In the genomic region with DNA sequence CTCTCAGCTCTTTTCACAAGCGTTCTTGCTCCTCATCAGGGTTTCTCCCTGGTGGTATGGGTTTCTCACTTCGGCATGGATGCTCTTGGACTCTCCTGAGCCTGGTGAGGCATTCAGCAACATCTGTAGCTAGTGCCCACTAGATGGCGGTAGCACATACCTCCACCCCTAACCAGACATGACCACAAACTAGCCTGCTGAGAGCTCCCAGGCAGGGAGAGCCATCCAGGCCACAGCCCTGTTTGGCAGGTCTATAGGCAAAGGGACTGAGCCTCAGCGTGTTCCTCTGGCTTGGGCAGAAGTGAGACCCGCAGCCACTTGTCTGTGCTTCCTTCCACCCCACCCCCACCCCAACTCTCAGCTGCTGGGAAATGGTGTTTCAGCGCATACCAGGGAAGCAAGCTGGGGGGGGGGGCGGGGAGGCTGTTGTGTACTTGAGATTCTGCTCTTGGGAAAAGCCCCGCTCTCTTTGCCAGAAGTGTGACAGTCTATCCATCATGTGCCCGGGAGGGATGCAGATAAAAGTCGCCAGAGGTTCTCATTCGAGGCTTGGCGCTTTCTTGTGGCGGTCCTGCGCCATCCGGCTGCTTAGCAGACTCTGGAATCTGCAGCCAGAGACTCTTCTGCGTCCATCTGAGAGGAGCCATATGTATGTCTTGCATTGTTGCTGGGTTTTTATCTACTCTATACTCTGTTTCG, we compare ENCODE assay signal across 9 mouse cellular contexts.
DNase-seq lines count a peak whose midpoint lies in the region; ATAC-seq and TF ChIP-seq lines count a peak whose summit lies in the region.
"Had no signal": no experiment of that assay in that cellular context is flagged by ENCODE, and none has a peak within 500 bp of the region (broad histone marks: within the 10 kb centered on the region; RNA-seq: fewer than 3 reads in every experiment).

No protein-coding gene starts in this region.

- no peaks in the 10 kb centered on the region for H3K4me1 ChIP-seq in forebrain, postnatal 0 days (ENCODE audit: insufficient read depth)
- no peaks in the 10 kb centered on the region for H3K4me1 ChIP-seq in liver, embryonic 16.5 days (ENCODE audit: control insufficient read depth, low read depth, low read length)
- H3K4me1 ChIP-seq in neural tube, embryonic 15.5 days: peaks cover 10% of the 10 kb centered on the region
- no peaks in the 10 kb centered on the region for H3K4me1 ChIP-seq in thymus, adult 2 months (replicated peaks; ENCODE audit: control insufficient read depth, insufficient read depth, low read length)

- H3K27ac ChIP-seq in forebrain, postnatal 0 days (ENCODE audit: low read depth, low read length): no peak overlapping the region
- H3K27ac ChIP-seq in liver, embryonic 16.5 days (ENCODE audit: low read length): no peak overlapping the region
- 0 out of 2 replicates have a peak overlapping the region, but pooled peaks have one; percentile 15 for H3K27ac ChIP-seq in neural tube, embryonic 15.5 days (replicated peaks)
- H3K27ac ChIP-seq in thymus, adult 2 months (ENCODE audit: control insufficient read depth, insufficient read depth, low read length): no peak overlapping the region
- H3K27ac ChIP-seq: macrophage had no signal

- no peak overlapping the region for H3K4me2 ChIP-seq in forebrain, postnatal 0 days (ENCODE audit: low read depth)
- no peak overlapping the region for H3K4me2 ChIP-seq in liver, embryonic 16.5 days (ENCODE audit: low read depth, low read length)
- H3K4me2 ChIP-seq in neural tube, embryonic 15.5 days: peak overlapping the region; percentile 27; the same call in 1 of the 2 replicates

- intact Hi-C loops in heart, postnatal 14 days (cut with DNase I): loop anchor here (5.0 kb wide), 2 partner anchors 174 to 614 kb away; no protein-coding TSS in a partner anchor

- no peak overlapping the region for H3K4me3 ChIP-seq in forebrain, postnatal 0 days (ENCODE audit: low read depth, low read length)
- no peak overlapping the region for H3K4me3 ChIP-seq in liver, embryonic 16.5 days (ENCODE audit: low read depth, low read length)
- H3K4me3 ChIP-seq in neural tube, embryonic 15.5 days (replicated peaks): no peak overlapping the region
- 0 out of 2 replicates have a peak overlapping the region, but pooled peaks have one; percentile 6 for H3K4me3 ChIP-seq in thymus, adult 2 months (ENCODE audit: control insufficient read depth, insufficient read depth, low read length)

- ATAC-seq in forebrain, postnatal 0 days: peak; percentile 76
- ATAC-seq in liver, embryonic 16.5 days (ENCODE audit: low read depth): peak; percentile 35; the same call in 1 of the 2 replicates
- peak; percentile 91 for ATAC-seq in neural tube, embryonic 15.5 days (ENCODE audit: low FRiP score)

- peak; percentile 84 for DNase-seq in MN1 (ENCODE audit: low spot score)
- DNase-seq in cerebellum, adult 18-20 months: peak; percentile 67 to 70
- peak; percentile 76 for DNase-seq in forebrain, postnatal 0 days
- DNase-seq in heart, postnatal 14 days: peak; percentile 68 to 76
- DNase-seq in kidney, postnatal 4 days: peak; percentile 76 to 83
- DNase-seq in thymus, adult 2 months: peak; percentile 34

- 50% methylated on average over 17 of the region's 17 CpGs for WGBS in forebrain, postnatal 0 days
- WGBS in liver, embryonic 16.5 days (ENCODE audit: insufficient replicate concordance): 48% methylated on average over 17 of the region's 17 CpGs
- 24% methylated on average over 17 of the region's 17 CpGs for WGBS in neural tube, embryonic 15.5 days
- 57% methylated on average over 17 of the region's 17 CpGs for WGBS in thymus, adult 2 months

- peak; percentile 84 for TF ChIP-seq CTCF in forebrain, postnatal 0 days (IDR thresholded peaks at IDR 0.05; ENCODE audit: low read depth)
- TF ChIP-seq CTCF in thymus, adult 2 months (IDR thresholded peaks at IDR 0.05; ENCODE audit: borderline replicate concordance, control insufficient read depth, extremely low read depth, insufficient read depth, low read length, poor library complexity): peak; percentile 56; the same call in 1 of the 2 replicates

- H3K9ac ChIP-seq in forebrain, postnatal 0 days: no peak overlapping the region
- no peak overlapping the region for H3K9ac ChIP-seq in liver, embryonic 16.5 days (ENCODE audit: low read depth, low read length)
- no peak overlapping the region for H3K9ac ChIP-seq in neural tube, embryonic 15.5 days (replicated peaks)

- no peak for TF ChIP-seq POLR2A in thymus, adult 2 months (IDR thresholded peaks at IDR 0.05; ENCODE audit: control insufficient read depth, extremely low read depth, insufficient read depth, low read length, poor library complexity)

- H3K36me3 ChIP-seq in forebrain, postnatal 0 days (ENCODE audit: insufficient read depth): no peaks in the 10 kb centered on the region
- H3K36me3 ChIP-seq in liver, embryonic 16.5 days (ENCODE audit: control insufficient read depth, insufficient read depth): no peaks in the 10 kb centered on the region
- peaks cover 4% of the 10 kb centered on the region for H3K36me3 ChIP-seq in neural tube, embryonic 15.5 days
- no peaks in the 10 kb centered on the region for H3K36me3 ChIP-seq in thymus, adult 2 months (ENCODE audit: control insufficient read depth, insufficient read depth, low read length)

- H3K27me3 ChIP-seq in forebrain, postnatal 0 days (ENCODE audit: insufficient read depth, low read length): no peaks in the 10 kb centered on the region
- no peaks in the 10 kb centered on the region for H3K27me3 ChIP-seq in liver, embryonic 16.5 days (ENCODE audit: control insufficient read depth, insufficient read depth, low read depth, low read length)
- H3K27me3 ChIP-seq in neural tube, embryonic 15.5 days (replicated peaks): no peaks in the 10 kb centered on the region
- H3K27me3 ChIP-seq in thymus, adult 2 months (ENCODE audit: control insufficient read depth, insufficient read depth, low read length): no peaks in the 10 kb centered on the region

- peaks cover 6% of the 10 kb centered on the region for H3K9me3 ChIP-seq in forebrain, postnatal 0 days (ENCODE audit: low read length)
- H3K9me3 ChIP-seq in liver, embryonic 16.5 days (replicated peaks; ENCODE audit: control insufficient read depth, low read length): no peaks in the 10 kb centered on the region
- 0 out of 2 replicates have a peak, but pooled peaks cover 3% of the 10 kb centered on the region for H3K9me3 ChIP-seq in neural tube, embryonic 15.5 days (replicated peaks)

Comparison
In these comparisons a context has a peak if more than half of its experiments do, and no peak if none do; other contexts are left out.
1. DNase-seq: peak in every context shown above with its lines; median percentile 84 in MN1; 80 in kidney, postnatal 4 days; 76 in forebrain, postnatal 0 days; 72 in heart, postnatal 14 days; 68 in cerebellum, adult 18-20 months; 34 in thymus, adult 2 months.
2. ATAC-seq: peak in every context shown above with its lines; median percentile 91 in neural tube, embryonic 15.5 days; 76 in forebrain, postnatal 0 days; 35 in liver, embryonic 16.5 days.